1 mouse cellular context compared by ENCODE assay signal in the genomic region with DNA sequence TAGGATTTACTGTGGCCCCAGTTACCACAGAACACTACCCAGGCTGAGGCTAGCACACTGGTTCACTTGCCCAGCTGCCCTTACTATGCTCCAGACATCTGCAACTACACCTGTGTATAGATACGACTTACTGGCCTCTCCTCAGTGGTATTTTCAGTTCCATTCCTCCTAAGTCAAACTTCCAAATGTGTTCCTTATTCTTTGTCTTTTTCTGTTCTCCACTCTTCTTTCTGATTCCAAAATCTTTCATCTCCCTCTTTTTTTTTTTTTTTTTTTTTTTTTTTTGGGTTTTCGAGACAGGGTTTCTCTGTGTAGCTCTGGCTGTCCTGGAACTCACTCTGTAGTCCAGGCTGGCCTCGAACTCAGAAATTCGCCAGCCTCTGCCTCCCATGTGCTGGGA. TPM values are rescaled to one million over a fixed set of nuclear protein-coding genes. Genes with fewer than 3 reads are reported as not detected.
"Had no signal": no experiment of that assay in that cellular context is flagged by ENCODE, and none has a peak within 500 bp of the region (broad histone marks: within the 10 kb centered on the region; RNA-seq: fewer than 3 reads in every experiment).

No protein-coding gene starts in this region.

RNA-seq across cellular contexts. Expression of a gene that starts 37.3 kb away (rescaled TPM):
- total RNA-seq: hematopoietic stem cell, adult 5-6 weeks had no signal
